Mouse (Mus musculus) neural tube, embryonic 12.5 days (tissue): ENCODE data around the gene Pdxk. TPM values are rescaled to one million over a fixed set of nuclear protein-coding genes. Genes with fewer than 3 reads are reported as not detected.

Experiments
- ATAC-seq: fragments of 200-750 bp; cut with Nextera tagmentation; 2 replicates; pipeline ENCODE4 v1.8.0; 2017; ENCODE audit warnings: low read depth, mild to moderate bottlenecking, moderate TSS enrichment, moderate library complexity; ENCODE audit not compliant: low FRiP score
- H3K27ac ChIP-seq: fragments of 300-500 bp; sonication (generic); 2 replicates; pipeline ENCODE4 v1.5.1; 2016
- H3K27me3 ChIP-seq: fragments of 300-500 bp; sonication (generic); replicated peaks from 2 replicates; pipeline ENCODE4 v1.6.1; 2016; ENCODE audit warnings: mild to moderate bottlenecking
- H3K36me3 ChIP-seq: fragments of 300-500 bp; sonication (generic); 2 replicates; pipeline ENCODE4 v1.6.1; 2016; ENCODE audit warnings: mild to moderate bottlenecking
- H3K4me1 ChIP-seq: fragments of 300-500 bp; sonication (generic); 2 replicates; pipeline ENCODE4 v1.6.1; 2016
- H3K4me2 ChIP-seq: fragments of 300-500 bp; sonication (generic); replicated peaks from 2 replicates; pipeline ENCODE4 v1.6.1; 2016; ENCODE audit warnings: mild to moderate bottlenecking
- H3K4me3 ChIP-seq: fragments of 300-500 bp; sonication (generic); 2 replicates; pipeline ENCODE4 v1.5.1; 2016
- H3K9ac ChIP-seq: fragments of 300-500 bp; sonication (generic); 2 replicates; pipeline ENCODE4 v1.6.1; 2016; ENCODE audit warnings: mild to moderate bottlenecking
- H3K9me3 ChIP-seq: fragments of 300-500 bp; sonication (generic); 2 replicates; pipeline ENCODE4 v1.6.1; 2016; ENCODE audit warnings: mild to moderate bottlenecking
- WGBS: fragments of 180-500 bp; shearing (Covaris S2); methylation state at CpG from one replicate; pipeline ENCODE4 v1.1.7; 2016; 5-methylcytosine and 5-hydroxymethylcytosine counted together
- polyA plus RNA-seq: library from polyadenylated mRNA; unstranded; fragments of >200 nt; fragmentation: Nextera tagmentation; extraction: Ambion mirVana; gene quantifications from 2 replicates; pipeline ENCODE4 v1.2.1, GENCODE M21; 2016

The Pdxk gene
- polyA plus RNA-seq, 1 experiment from 2014 or later, result 9.0 TPM

DNA sequence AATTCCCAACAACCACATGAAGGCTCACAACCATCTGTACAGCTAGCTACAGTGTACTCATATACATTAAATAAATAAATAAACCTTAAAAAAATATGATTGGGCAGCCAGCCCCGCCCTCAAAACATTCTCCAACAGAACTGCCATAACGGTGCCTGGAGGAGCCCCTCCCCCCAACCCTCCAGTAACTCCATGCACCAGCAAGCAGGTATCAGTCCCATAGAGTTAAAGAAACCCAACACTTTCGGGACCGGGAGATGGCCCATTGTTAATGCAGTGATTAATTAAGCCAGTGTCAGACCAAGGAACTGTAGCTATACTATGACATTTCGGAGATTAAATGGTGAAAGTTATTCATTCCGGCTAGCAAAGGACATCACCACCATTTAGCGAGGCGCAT is 52.9 kb downstream of the Pdxk start:
- Histone ChIP-seq H3K27me3 (no peaks in the 10 kb centered on the region), H3K4me1 (peaks cover 12% of the 10 kb centered on the region), H3K4me3 (peak overlapping the region; percentile 95), H3K9me3 (no peaks in the 10 kb centered on the region), H3K9ac (peak overlapping the region; percentile 83), H3K27ac (no peak overlapping the region), H3K36me3 (peaks cover 39% of the 10 kb centered on the region), H3K4me2 (peak overlapping the region; percentile 76)
- 20% methylated on average over 8 of the region's 8 CpGs for WGBS
- ATAC-seq, result no peak

DNA sequence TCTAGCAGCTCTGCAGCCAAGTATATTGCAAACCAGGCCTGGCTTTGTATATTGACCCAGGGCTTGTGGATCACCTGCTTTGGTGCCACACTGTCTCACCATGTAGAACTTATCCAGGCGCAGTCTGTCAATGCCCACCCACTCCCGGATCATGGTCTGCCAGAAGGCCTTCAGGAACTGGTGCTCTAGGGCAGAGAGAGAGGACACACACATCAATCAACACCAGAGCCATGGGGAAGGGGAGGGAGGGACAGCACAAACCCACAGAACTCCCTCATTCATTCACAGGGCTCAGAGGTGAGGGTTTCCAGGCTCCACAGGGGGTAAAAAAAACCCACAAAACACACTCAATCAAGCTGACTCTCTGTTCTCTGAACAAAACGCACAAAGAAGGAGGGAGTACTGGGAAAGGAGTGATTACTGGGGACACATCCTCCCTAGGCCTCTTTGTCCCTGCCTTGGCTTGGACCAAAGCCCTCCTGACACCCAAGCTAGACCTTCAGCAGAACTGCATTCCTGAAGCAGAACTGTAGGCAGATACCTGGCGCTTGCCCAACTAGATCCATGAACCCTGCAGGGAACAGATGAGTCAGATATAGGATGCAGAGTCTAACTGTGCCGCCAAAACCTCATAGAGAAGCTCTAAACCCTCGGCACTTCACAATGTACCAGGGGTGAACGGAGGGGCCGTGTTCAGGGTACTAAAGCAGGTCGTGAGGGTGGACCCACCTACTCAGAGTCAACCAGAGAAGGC is 55.6 kb downstream of the Pdxk start:
- H3K27ac ChIP-seq, result no peak overlapping the region
- ATAC-seq, result no peak
- H3K4me3 ChIP-seq, result no peak overlapping the region
- peaks cover 12% of the 10 kb centered on the region for H3K4me1 ChIP-seq
- no peaks in the 10 kb centered on the region for H3K27me3 ChIP-seq
- peaks cover 63% of the 10 kb centered on the region for H3K36me3 ChIP-seq
- no peak overlapping the region for H3K9ac ChIP-seq
- 88% methylated on average over 9 of the region's 9 CpGs for WGBS
- no peaks in the 10 kb centered on the region for H3K9me3 ChIP-seq
- no peak overlapping the region for H3K4me2 ChIP-seq

DNA sequence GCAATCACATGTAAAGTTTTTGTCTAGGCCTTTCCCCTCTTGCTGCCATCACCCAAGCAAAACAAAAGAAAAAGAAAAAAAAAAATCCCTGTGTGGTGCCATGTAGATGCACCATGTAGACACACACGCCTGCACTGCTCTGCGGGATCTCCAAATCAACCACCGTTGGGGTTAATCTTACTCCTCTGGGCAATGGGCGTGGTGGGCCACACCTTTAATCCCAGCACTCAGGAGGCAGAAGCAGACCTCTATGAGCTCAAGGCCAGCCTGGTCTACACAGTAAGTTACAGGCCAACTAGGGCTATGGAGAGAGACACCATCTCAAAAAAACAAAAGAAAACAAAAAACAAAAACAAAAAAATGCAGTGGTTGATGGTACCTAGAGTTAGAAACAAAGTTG is 57.6 kb downstream of the Pdxk start:
- H3K9ac ChIP-seq, result no peak overlapping the region
- no peak overlapping the region for H3K4me3 ChIP-seq
- no peak overlapping the region for H3K27ac ChIP-seq
- peaks cover 11% of the 10 kb centered on the region for H3K4me1 ChIP-seq
- peaks cover 84% of the 10 kb centered on the region for H3K36me3 ChIP-seq
- ATAC-seq, result no peak
- no peaks in the 10 kb centered on the region for H3K27me3 ChIP-seq
- no peak overlapping the region for H3K4me2 ChIP-seq
- WGBS, result 93% methylated on average over 4 of the region's 4 CpGs
- H3K9me3 ChIP-seq, result no peaks in the 10 kb centered on the region

DNA sequence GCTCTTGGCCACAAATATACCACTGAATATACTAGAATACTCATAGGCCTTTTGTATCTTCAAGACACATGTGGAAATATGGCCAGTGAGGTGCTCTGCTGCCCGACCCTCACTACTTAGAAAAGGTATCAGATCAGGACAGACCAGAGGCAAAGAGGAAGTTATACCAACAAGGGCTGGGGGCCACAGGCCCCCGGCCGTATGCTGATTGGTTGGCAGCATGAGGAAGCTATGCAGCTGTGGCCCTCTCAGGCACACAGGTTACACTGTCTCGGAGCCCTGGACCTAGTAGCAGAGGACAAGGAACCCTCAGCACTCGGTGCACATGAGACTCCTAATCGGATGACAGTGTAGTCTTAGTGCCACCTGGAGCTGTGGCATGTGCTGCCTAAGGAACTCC is 58.6 kb downstream of the Pdxk start:
- H3K9me3 ChIP-seq, result no peaks in the 10 kb centered on the region
- ATAC-seq, result no peak
- H3K9ac ChIP-seq, result no peak overlapping the region
- H3K4me1 ChIP-seq, result 0 out of 2 replicates have a peak, but pooled peaks cover under 1% of the 10 kb centered on the region
- no peaks in the 10 kb centered on the region for H3K27me3 ChIP-seq
- no peak overlapping the region for H3K4me3 ChIP-seq
- WGBS, result 94% methylated on average over 6 of the region's 6 CpGs
- no peak overlapping the region for H3K4me2 ChIP-seq
- no peak overlapping the region for H3K27ac ChIP-seq
- peaks cover 94% of the 10 kb centered on the region for H3K36me3 ChIP-seq

DNA sequence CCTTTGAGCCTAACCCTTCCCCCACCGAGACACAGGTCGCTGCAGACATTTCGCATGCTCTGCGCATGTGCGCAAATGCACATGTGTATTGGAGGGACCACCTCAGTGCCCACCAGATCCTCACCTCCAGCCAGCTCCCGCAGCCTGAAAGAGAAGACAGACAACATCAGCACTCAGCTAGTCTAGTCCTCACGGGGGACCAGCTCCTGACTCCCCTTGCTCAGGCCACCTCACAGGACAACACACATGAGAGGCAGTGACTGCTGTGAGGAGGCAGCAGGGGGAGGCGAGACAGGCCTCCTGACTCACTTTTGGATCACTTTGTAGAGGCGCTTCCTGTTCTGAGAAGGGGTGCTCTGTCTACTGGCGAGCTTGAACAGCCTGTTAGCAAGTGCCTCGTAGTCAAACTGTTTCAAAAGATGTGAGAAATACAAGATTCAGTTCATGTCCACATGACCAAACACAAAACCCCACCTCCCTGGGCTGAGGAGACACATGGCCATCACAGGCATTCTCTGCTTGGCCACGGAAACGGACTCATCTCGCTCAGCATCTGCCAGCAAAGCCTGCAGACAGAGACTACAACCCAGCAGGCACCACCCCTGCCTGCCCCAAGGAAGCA is 62.4 kb downstream of the Pdxk start:
- no peak overlapping the region for H3K27ac ChIP-seq
- no peak overlapping the region for H3K4me3 ChIP-seq
- no peak overlapping the region for H3K9ac ChIP-seq
- ATAC-seq, result no peak
- H3K36me3 ChIP-seq, result peaks cover 79% of the 10 kb centered on the region
- no peak overlapping the region for H3K4me2 ChIP-seq
- no peaks in the 10 kb centered on the region for H3K27me3 ChIP-seq
- H3K9me3 ChIP-seq, result no peaks in the 10 kb centered on the region
- peaks cover 11% of the 10 kb centered on the region for H3K4me1 ChIP-seq
- 94% methylated on average over 14 of the region's 14 CpGs for WGBS

DNA sequence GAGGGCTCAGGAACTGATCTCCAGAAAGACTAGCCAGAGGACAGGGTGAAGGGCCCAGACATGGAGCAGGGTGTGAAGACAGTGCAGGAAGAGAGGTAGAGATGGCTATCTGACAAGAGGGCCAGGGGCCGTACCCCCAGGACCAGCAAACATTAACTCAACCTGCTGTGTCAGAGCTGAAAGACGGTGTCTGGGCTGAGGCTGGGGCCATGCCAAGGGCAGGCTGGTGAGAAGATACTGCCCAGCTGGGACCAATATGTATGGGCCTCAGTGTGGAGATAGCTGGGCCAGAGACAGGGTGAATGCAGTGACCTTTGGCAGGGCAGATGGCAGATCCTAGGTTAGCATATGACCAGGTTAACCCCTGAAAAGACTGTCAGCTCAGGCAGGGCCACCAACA is 63.6 kb downstream of the Pdxk start:
- Histone ChIP-seq H3K9ac (no peak overlapping the region), H3K36me3 (peaks cover 66% of the 10 kb centered on the region), H3K27me3 (no peaks in the 10 kb centered on the region), H3K27ac (no peak overlapping the region), H3K4me1 (peaks cover 17% of the 10 kb centered on the region), H3K4me3 (no peak overlapping the region), H3K9me3 (no peaks in the 10 kb centered on the region), H3K4me2 (no peak overlapping the region)
- 89% methylated on average over 2 of the region's 2 CpGs for WGBS
- no peak for ATAC-seq

DNA sequence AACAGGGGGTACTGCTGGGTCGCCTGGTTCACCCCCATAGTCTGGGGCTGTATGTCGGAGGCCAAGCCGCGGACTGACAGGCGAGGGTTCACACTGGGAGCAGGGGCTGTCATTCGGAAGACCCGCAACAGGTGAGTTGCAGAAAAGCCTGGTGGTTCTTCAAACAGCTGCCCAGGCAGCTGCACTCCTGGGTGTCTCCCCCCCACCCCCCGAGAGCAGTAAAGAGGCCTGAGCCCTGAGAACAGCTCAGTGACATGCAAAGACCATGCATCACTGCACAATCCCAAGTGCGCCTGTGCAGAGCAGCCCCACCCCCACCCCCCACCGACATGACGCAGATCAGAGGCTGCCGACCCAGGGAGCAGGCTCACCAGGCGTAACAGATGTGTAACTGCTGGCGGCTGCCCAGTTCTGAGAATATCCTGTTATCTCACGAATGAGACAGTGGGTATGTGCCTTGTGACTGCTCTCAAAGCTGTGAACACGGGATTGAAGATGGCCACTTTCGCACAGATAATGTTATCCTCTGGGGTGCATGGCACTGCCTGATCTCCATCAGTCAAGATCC is 65.6 kb downstream of the Pdxk start:
- Histone ChIP-seq H3K4me3 (no peak overlapping the region), H3K4me2 (no peak overlapping the region), H3K4me1 (peaks cover 27% of the 10 kb centered on the region), H3K9ac (no peak overlapping the region), H3K27ac (no peak overlapping the region), H3K27me3 (no peaks in the 10 kb centered on the region), H3K36me3 (peaks cover 48% of the 10 kb centered on the region), H3K9me3 (no peaks in the 10 kb centered on the region)
- ATAC-seq, result no peak
- 44% methylated on average over 17 of the region's 17 CpGs for whole genome bisulfite sequencing

DNA sequence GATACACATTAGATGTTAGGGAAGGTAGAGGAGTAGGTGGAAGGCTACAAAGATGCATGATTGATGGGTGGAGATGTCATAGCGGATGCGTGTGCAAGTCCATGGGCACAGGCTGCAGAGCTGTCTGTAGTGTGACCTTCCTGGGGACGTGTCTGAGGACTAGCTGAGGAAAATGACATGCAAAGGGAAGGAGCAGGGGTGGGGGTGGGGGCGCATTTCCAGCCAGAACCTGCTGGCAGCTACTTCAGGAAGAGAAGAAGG is 68.2 kb downstream of the Pdxk start:
- ATAC-seq, result peak; percentile 21; the same call in 1 of the 2 replicates
- Histone ChIP-seq H3K4me2 (peak overlapping the region; percentile 42), H3K27ac (no peak overlapping the region), H3K36me3 (peaks cover 22% of the 10 kb centered on the region), H3K4me3 (no peak overlapping the region), H3K9ac (no peak overlapping the region), H3K27me3 (peaks cover 7% of the 10 kb centered on the region; the same call in 1 of the 2 replicates), H3K9me3 (no peaks in the 10 kb centered on the region), H3K4me1 (peaks cover 27% of the 10 kb centered on the region)
- WGBS, result 58% methylated on average over 4 of the region's 4 CpGs

DNA sequence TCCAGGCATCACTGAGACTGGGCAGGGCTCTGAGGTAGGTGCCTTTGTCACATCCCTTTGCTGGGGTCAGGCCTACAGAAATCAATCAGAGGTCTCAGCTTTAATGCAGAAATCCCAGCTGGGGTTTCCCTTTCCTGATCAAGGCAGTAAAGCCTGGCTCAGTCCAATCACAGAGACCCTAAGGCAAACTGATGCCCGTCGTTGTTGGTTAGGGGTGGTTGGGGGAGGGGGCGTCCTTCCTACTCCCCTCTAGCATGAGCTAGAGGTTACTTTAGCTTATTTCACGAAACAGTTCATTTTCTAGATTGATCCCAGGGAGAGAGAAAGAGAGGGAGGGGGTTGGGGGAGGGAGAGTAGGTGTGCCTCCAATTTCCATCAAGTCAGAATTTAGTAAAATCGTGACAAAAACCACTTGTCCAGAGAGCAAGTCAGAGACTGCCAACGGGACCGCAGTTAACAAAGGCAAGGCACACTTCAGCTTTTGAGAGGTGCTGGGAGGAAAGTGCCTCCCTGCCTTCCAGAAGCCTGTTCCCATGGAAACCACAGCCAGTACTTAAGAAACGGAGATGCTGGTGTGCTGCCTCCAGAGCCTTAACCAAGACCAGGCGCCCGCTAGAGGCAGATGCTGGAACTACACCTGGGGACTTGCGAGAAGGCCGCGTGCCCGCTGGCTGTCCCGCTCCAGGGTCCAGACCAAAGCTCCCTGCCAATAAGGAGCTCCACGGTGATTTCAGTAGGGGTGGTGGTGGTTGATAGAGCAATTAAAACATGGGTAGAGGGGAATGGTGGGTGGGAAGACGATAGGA is 68.8 kb downstream of the Pdxk start:
- no peak overlapping the region for H3K27ac ChIP-seq
- ATAC-seq, result peak; percentile 75
- H3K27me3 ChIP-seq, result peaks cover 13% of the 10 kb centered on the region; the same call in 1 of the 2 replicates
- H3K9me3 ChIP-seq, result no peaks in the 10 kb centered on the region
- H3K4me2 ChIP-seq, result peak overlapping the region; percentile 42
- no peak overlapping the region for H3K9ac ChIP-seq
- H3K4me3 ChIP-seq, result no peak overlapping the region
- WGBS, result 4% methylated on average over 17 of the region's 17 CpGs
- peaks cover 27% of the 10 kb centered on the region for H3K4me1 ChIP-seq
- peaks cover 17% of the 10 kb centered on the region for H3K36me3 ChIP-seq

DNA sequence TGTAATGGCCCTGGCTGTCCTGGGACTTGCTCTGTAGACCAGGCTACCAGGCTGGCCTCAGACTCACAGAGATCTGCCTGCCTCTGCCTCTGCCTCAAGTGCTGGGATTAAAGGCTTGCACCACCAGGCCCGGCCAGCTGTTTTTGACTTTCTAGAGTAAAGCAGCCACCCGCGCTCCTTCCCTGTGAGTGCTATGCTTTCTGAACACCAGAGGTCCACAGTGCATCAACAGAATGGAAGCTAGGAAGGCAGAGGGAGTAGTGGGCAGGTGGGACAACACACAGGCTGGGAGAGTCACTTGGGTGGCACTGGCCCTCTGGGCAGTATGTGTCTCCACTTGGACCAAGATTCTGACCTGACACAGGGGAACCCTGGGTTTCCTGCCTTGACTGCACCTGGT is 69.4 kb downstream of the Pdxk start:
- Histone ChIP-seq H3K9ac (no peak overlapping the region), H3K36me3 (peaks cover 10% of the 10 kb centered on the region), H3K27me3 (peaks cover 19% of the 10 kb centered on the region), H3K27ac (no peak overlapping the region), H3K4me1 (peaks cover 27% of the 10 kb centered on the region), H3K4me3 (no peak overlapping the region), H3K4me2 (peak overlapping the region; percentile 42; the same call in 1 of the 2 replicates), H3K9me3 (no peaks in the 10 kb centered on the region)
- 0 out of 2 replicates have a peak, but pooled peaks have one; percentile 6 for ATAC-seq
- WGBS, result 86% methylated on average over 3 of the region's 3 CpGs

DNA sequence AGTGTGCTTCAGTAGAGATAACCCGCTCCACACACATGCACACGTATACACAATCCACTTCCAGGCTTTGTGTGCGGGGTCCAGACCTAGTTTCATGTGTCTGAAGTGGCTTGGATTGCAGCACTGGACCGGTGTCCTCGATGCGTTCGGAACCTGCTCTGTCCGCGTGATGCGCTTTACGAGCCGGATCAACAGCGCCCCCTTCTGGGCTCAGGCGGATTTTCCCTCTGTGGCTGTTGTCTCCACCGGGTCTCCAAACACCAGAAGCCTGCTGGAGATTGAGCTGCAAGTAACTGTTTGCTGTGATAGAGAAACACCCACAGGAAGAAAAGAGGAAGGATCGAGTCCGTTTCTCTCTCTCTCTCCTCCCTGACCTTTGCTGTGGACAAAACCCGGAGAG is 72.7 kb downstream of the Pdxk start:
- Histone ChIP-seq H3K27ac (no peak overlapping the region), H3K4me1 (peaks cover 15% of the 10 kb centered on the region), H3K9me3 (no peaks in the 10 kb centered on the region), H3K4me2 (peak overlapping the region; percentile 19; the same call in 1 of the 2 replicates), H3K9ac (no peak overlapping the region; the same call in 1 of the 2 replicates), H3K36me3 (no peaks in the 10 kb centered on the region), H3K4me3 (no peak overlapping the region), H3K27me3 (peaks cover 35% of the 10 kb centered on the region)
- 2% methylated on average over 18 of the region's 18 CpGs for WGBS
- no peak for ATAC-seq

DNA sequence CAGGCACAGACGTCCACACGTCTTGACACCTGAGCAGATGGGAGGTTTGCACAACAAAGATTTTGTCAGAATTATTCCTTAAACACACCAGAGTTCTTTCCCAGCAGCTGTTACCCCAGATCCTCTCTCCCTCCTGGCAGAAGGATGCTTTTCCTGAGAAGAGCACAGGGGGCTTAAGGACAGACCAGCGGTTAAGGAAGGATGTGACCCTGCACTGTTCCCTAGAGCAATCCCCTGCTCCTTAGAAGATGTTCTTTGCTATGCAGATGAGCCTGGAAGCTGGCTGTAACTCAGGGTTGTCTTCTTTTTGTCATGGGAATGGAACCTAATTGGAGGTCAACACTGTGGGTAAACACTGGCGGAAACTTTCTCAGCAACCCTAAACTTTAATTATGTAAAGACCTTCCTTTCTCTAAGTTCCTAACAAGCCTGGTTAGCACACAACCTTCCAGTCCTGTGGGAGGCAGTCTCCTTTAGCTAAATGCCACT is 73.7 kb downstream of the Pdxk start:
- Histone ChIP-seq H3K4me2 (no peak overlapping the region), H3K4me1 (peaks cover 8% of the 10 kb centered on the region), H3K9ac (no peak overlapping the region), H3K4me3 (no peak overlapping the region), H3K9me3 (no peaks in the 10 kb centered on the region), H3K27ac (no peak overlapping the region), H3K36me3 (no peaks in the 10 kb centered on the region), H3K27me3 (peaks cover 35% of the 10 kb centered on the region)
- ATAC-seq, result no peak
- WGBS, result 2% methylated on average over 4 of the region's 4 CpGs
